Mouse (Mus musculus) midbrain, embryonic 15.5 days (tissue): ENCODE results near the gene Pdia2. TPM values are rescaled to one million over a fixed set of nuclear protein-coding genes. Genes with fewer than 3 reads are reported as not detected.

Experiments used
- polyA plus RNA-seq: library from polyadenylated mRNA; unstranded; fragments of >200 nt; fragmentation: Nextera tagmentation; extraction: Ambion mirVana; gene quantifications from 2 replicates; pipeline ENCODE4 v1.2.1, GENCODE M21; 2015

The Pdia2 gene
- polyA plus RNA-seq, 1 experiment from 2014 or later = 0.13 TPM

Other genes with a start within 250 kb of the Pdia2 start
- 3.1 and 6.1 TPM in 2 replicates for gene A930017K11Rik, start 246.5 kb downstream of the Pdia2 start, polyA plus RNA-seq
- gene Capn15, start 213.3 kb downstream of the Pdia2 start, polyA plus RNA-seq = 22.2 and 23.8 TPM in 2 replicates
- 32.2 and 32.6 TPM in 2 replicates for gene Rab11fip3, start 129.5 kb downstream of the Pdia2 start, polyA plus RNA-seq
- gene Decr2, start 108.8 kb downstream of the Pdia2 start, polyA plus RNA-seq = 34.2 and 36.3 TPM in 2 replicates
- 24.7 and 25.1 TPM in 2 replicates for gene Nme4, start 103.5 kb downstream of the Pdia2 start, polyA plus RNA-seq
- gene Tmem8, start 85.8 kb downstream of the Pdia2 start, polyA plus RNA-seq = 4.0 and 4.6 TPM in 2 replicates
- gene Mrpl28, start 75.6 kb downstream of the Pdia2 start, polyA plus RNA-seq = 172 and 179 TPM in 2 replicates
- gene Axin1, start 60.4 kb downstream of the Pdia2 start, polyA plus RNA-seq = 23.5 and 27.8 TPM in 2 replicates
- gene Rgs11, start 3.9 kb upstream of the Pdia2 start, polyA plus RNA-seq = 7.6 and 8.3 TPM in 2 replicates
- 124 and 125 TPM in 2 replicates for gene Arhgdig, start 8.7 kb upstream of the Pdia2 start, polyA plus RNA-seq
- gene Fam234a, start 45.2 kb upstream of the Pdia2 start, polyA plus RNA-seq = 31.7 and 33.8 TPM in 2 replicates
- gene Luc7l, start 53.8 kb upstream of the Pdia2 start, polyA plus RNA-seq = 117 and 123 TPM in 2 replicates
- 1.9 and 2.2 TPM in 2 replicates for gene Neurl1b, start 215.7 kb upstream of the Pdia2 start, polyA plus RNA-seq